ENCODE assay signal across 6 mouse cellular contexts in genomic region chr19:6133197-6133596, GRCm38 (mm10). TPM values are rescaled to one million over a fixed set of nuclear protein-coding genes. Genes with fewer than 3 reads are reported as not detected.
"Had no signal": no experiment of that assay in that cellular context is flagged by ENCODE, and none has a peak within 500 bp of the region (broad histone marks: within the 10 kb centered on the region; RNA-seq: fewer than 3 reads in every experiment).

No protein-coding gene starts in this region.

RNA-seq across cellular contexts. Expression of gene Batf2, which starts 7.6 kb away (rescaled TPM):
- total RNA-seq: neutrophil, adult 5-6 weeks had no signal
- polyA plus RNA-seq: midbrain, embryonic 10.5 days; midbrain, embryonic 12.5 days; midbrain, embryonic 16.5 days; neural tube, embryonic 11.5 days; neural tube, embryonic 13.5 days had no signal

RNA-seq across cellular contexts. Expression of gene Naaladl1, which starts 27.6 kb away (rescaled TPM):
- total RNA-seq: neutrophil, adult 5-6 weeks had no signal
